8 mouse cellular contexts compared by ENCODE assay signal in genomic region chr2:52423611-52424247, GRCm38 (mm10). TPM values are rescaled to one million over a fixed set of nuclear protein-coding genes. Genes with fewer than 3 reads are reported as not detected.
DNase-seq lines count a peak whose midpoint lies in the region; ATAC-seq lines count a peak whose summit lies in the region.

No protein-coding gene starts in this region.

- H3K9me3 ChIP-seq in neural tube, embryonic 12.5 days, result no peaks in the 10 kb centered on the region

- H3K4me2 ChIP-seq in neural tube, embryonic 12.5 days (replicated peaks), result peak overlapping the region; percentile 68

- H3K9ac ChIP-seq in neural tube, embryonic 12.5 days, result peak overlapping the region; percentile 91

- peak; percentile 35 for DNase-seq in cerebellum, adult 11-12 months
- no peak for DNase-seq in cerebellum, postnatal 25 days
- peak; percentile 8 for DNase-seq in thymus, postnatal 0 days (ENCODE audit: low spot score)
- no peak for DNase-seq in thymus, postnatal 36 days
- peak; percentile 30 for DNase-seq in kidney, postnatal 10 days
- no peak for DNase-seq in urinary bladder, postnatal 4 days (ENCODE audit: low spot score in 2 of 2)

- no peak overlapping the region for H3K27ac ChIP-seq in neural tube, embryonic 12.5 days

- ATAC-seq in neural tube, embryonic 12.5 days (ENCODE audit: low FRiP score, low read depth), result no peak
- no peak for ATAC-seq in megakaryocyte progenitor cell, adult 5-6 weeks (replicated peaks; ENCODE audit: poor library complexity)

- peak overlapping the region; percentile 87 for H3K4me3 ChIP-seq in neural tube, embryonic 12.5 days

- 3% methylated on average over 16 of the region's 16 CpGs for WGBS in neural tube, embryonic 12.5 days

- no peaks in the 10 kb centered on the region for H3K27me3 ChIP-seq in neural tube, embryonic 12.5 days (replicated peaks)

- H3K36me3 ChIP-seq in neural tube, embryonic 12.5 days, result no peaks in the 10 kb centered on the region

- peaks cover 15% of the 10 kb centered on the region; the same call in 1 of the 2 replicates for H3K4me1 ChIP-seq in neural tube, embryonic 12.5 days

RNA-seq across cellular contexts. Expression of gene Arl5a, which starts 1.0 kb away (rescaled TPM):
- polyA plus RNA-seq in thymus, postnatal 0 days (2015; fragmentation: Nextera tagmentation; extraction: Ambion mirVana), result 14.9 and 15.5 TPM in 2 replicates
- 54.9 and 63.6 TPM in 2 replicates for polyA plus RNA-seq in neural tube, embryonic 12.5 days (2016; fragmentation: Nextera tagmentation; extraction: Ambion mirVana)
- 37.6 and 44.5 TPM in 2 replicates for total RNA-seq in megakaryocyte progenitor cell, adult 5-6 weeks (2015)
- 32.3 and 38.0 TPM in 2 replicates for total RNA-seq in megakaryocyte progenitor cell, adult 5-6 weeks (2017)

RNA-seq across cellular contexts. Expression of gene Neb, which starts 45.5 kb away (rescaled TPM):
- polyA plus RNA-seq in thymus, postnatal 0 days (2015; fragmentation: Nextera tagmentation; extraction: Ambion mirVana), result 3.1 and 3.6 TPM in 2 replicates
- polyA plus RNA-seq in neural tube, embryonic 12.5 days (2016; fragmentation: Nextera tagmentation; extraction: Ambion mirVana), result 11.2 and 14.9 TPM in 2 replicates
- total RNA-seq in megakaryocyte progenitor cell, adult 5-6 weeks (2015), result 0.02 TPM in 1 of 2 replicates, not detected in the other
- total RNA-seq in megakaryocyte progenitor cell, adult 5-6 weeks (2017), result 0.29 and 1.0 TPM in 2 replicates

Comparison
In these comparisons a context has a peak if more than half of its experiments do, and no peak if none do; other contexts are left out.
1. DNase-seq: peak in cerebellum, adult 11-12 months (single experiment), thymus, postnatal 0 days (single experiment) and kidney, postnatal 10 days (single experiment); none in cerebellum, postnatal 25 days (0 of 2), thymus, postnatal 36 days (0 of 2) and urinary bladder, postnatal 4 days (0 of 2).